Mouse (Mus musculus) kidney, adult 2 months (tissue): ENCODE results near the gene Cbs. TPM values are rescaled to one million over a fixed set of nuclear protein-coding genes. Genes with fewer than 3 reads are reported as not detected.
A peak's percentile ranks its signal among the peaks of the same experiment; 100 is the strongest.

Source experiments
- DNase-seq: peaks from one replicate; pipeline ENCODE4 v3.0.0; 2021
- H3K27ac ChIP-seq: fragments of 200-500 bp; 2 replicates; pipeline ENCODE4 v1.5.1; 2012; ENCODE audit warnings: low read depth, low read length, control low read depth, inconsistent platforms; ENCODE audit not compliant: insufficient read depth
- H3K27me3 ChIP-seq: fragments of 200-500 bp; replicated peaks from 2 replicates; pipeline ENCODE4 v1.6.1; 2012; ENCODE audit warnings: mild to moderate bottlenecking, moderate library complexity, low read length, inconsistent platforms; ENCODE audit not compliant: control insufficient read depth, insufficient read depth
- H3K36me3 ChIP-seq: fragments of 200-500 bp; 2 replicates; pipeline ENCODE4 v1.6.1; 2012; ENCODE audit warnings: mild to moderate bottlenecking, moderate library complexity, low read length, inconsistent platforms; ENCODE audit not compliant: control insufficient read depth, insufficient read depth
- H3K4me1 ChIP-seq: fragments of 200-500 bp; 2 replicates; pipeline ENCODE4 v1.6.1; 2011; ENCODE audit warnings: low read length; ENCODE audit not compliant: control insufficient read depth, insufficient read depth
- H3K4me3 ChIP-seq: fragments of 200-500 bp; 2 replicates; pipeline ENCODE4 v1.5.1; 2011; ENCODE audit warnings: mild to moderate bottlenecking, low read depth, low read length, control low read depth; ENCODE audit not compliant: insufficient read depth
- CTCF ChIP-seq: fragments of 200-500 bp; conservative IDR thresholded peaks from 2 replicates; pipeline ENCODE4 v1.5.1; 2011; ENCODE audit warnings: low read depth, mild to moderate bottlenecking, control low read depth, low read length, moderate library complexity, mixed read lengths; ENCODE audit not compliant: insufficient read depth, insufficient read length
- POLR2A ChIP-seq: fragments of 200-500 bp; IDR thresholded peaks from one replicate; pipeline ENCODE4 v1.6.1; 2011; ENCODE audit warnings: low read depth, low read length, control low read depth
- WGBS: fragments of 180-500 bp; shearing (Covaris S2); methylation state at CpG from one replicate; pipeline ENCODE4 v1.1.7; 2018; 5-methylcytosine and 5-hydroxymethylcytosine counted together
- polyA plus RNA-seq: library from polyadenylated mRNA; depleted of rRNA; stranded (reverse); fragments of >200 nt; gene quantifications from 2 replicates; pipeline ENCODE4 v1.2.3, GENCODE M21; 2012

Gene Cbs
- polyA plus RNA-seq, 1 experiment, result 140 TPM

DNA sequence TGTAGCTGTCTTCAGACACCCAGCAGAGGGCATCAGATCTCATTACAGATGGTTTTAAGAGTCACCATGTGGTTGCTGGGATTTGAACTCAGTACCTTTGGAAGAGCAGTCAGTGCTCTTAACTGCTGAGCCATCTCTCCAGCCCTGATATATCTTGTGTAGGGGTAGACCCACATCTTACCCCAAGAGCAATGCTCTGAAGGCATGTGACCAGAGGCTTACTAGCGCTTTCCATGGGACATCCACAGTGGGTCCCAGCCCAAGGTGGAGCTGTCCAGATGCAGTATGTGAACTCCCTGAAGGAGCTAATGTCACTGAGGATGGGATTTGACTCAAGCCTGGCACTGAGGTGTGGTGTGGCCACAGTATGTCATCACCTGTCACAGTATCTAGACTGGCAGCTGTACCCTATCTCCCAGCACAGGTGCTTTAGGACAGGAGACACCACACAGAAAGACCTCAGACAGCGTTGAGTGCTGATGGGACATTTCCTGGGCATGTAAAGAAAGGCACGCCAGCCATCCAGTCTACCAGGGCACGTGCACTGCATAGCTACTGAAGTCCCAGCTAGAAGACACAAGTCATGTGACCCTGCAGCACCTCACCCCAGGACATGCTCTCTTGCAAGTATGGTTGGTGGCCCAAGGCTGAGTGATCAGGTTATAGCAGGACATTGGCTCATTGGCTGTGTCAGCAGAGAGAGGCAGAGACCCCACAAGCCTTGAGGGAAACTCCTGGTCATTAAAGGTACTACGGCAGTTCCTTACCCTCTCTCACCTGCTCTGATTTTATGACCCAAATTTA, 9.4 kb upstream of the Cbs start:
- Histone ChIP-seq H3K27ac (no peak overlapping the region), H3K4me1 (no peaks in the 10 kb centered on the region), H3K4me3 (no peak overlapping the region), H3K36me3 (peaks cover 7% of the 10 kb centered on the region; the same call in 1 of the 2 replicates), H3K27me3 (no peaks in the 10 kb centered on the region)
- TF ChIP-seq POLR2A (no peak), CTCF (no peak)
- DNase-seq, result no peak
- WGBS, result 95% methylated on average over 5 of the region's 5 CpGs

DNA sequence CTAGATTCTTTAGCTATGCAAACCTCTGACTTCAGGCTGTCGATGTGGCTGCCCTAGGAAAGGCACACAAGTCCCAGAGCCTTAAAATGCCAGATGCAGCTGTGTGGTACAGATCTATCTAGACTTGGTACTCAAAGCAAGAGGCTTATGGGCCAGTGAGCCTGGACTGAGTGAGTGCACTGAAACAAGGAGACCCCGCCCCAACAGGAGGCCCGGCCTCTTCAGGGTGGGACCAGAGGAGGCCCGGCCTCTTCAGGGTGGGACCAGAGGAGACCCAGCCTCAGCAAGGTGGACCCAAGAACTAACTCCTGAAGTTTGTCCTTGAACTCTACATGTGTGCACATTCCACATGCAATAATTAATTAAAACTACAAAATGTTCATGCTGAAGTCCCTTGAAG, 5.9 kb upstream of the Cbs start:
- no peak for DNase-seq
- Histone ChIP-seq H3K27me3 (no peaks in the 10 kb centered on the region), H3K27ac (no peak overlapping the region), H3K4me1 (peaks cover 2% of the 10 kb centered on the region; the same call in 1 of the 2 replicates), H3K36me3 (peaks cover 4% of the 10 kb centered on the region; the same call in 1 of the 2 replicates), H3K4me3 (no peak overlapping the region)
- WGBS, result 62% methylated on average over 4 of the region's 4 CpGs
- TF ChIP-seq POLR2A (no peak), CTCF (no peak)

DNA sequence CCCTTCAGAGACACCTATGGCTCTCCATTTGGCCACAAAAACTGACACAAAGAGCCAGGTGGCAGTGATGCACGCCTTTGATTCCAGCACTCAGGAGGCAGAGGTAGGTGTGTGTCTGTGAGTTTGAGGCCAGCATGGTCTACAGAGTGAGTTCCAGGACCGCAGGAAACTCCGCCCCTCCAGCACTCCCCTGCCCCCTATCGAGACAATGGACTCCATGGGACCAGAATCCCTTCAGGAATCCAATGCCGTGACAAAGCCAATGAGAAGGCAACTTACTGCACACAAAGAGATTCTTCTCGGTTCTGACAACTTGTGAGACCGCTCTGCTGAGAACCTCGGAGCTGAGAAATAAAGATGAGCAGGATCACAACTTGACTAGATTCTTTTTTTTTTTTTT, 5.3 kb upstream of the Cbs start:
- Histone ChIP-seq H3K4me3 (no peak overlapping the region), H3K27me3 (no peaks in the 10 kb centered on the region), H3K4me1 (peaks cover 6% of the 10 kb centered on the region; the same call in 1 of the 2 replicates), H3K36me3 (peaks cover 2% of the 10 kb centered on the region; the same call in 1 of the 2 replicates), H3K27ac (no peak overlapping the region)
- DNase-seq, result no peak
- TF ChIP-seq POLR2A, result no peak
- no peak for TF ChIP-seq CTCF
- WGBS, result 62% methylated on average over 8 of the region's 8 CpGs

DNA sequence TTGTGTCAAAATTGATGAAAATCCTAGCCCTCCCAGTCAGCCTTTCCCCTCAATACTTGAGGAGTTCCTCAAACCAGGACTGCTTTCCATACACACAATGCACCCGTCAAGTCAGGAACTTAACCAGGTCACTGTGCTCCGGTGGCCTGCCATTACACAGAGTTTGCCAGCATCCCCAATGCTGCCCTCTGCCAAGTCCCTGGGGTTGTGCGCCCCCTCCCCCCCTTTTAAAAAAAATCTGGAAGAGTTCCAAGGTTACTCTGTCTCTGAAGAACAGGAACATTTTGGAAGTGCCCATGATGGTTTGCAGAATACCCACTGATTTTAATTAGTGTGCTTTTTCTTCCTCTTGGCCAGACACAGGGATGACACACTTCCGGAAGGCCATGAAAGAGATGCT, 2.6 kb upstream of the Cbs start:
- no peaks in the 10 kb centered on the region for H3K36me3 ChIP-seq
- no peak overlapping the region for H3K4me3 ChIP-seq
- H3K27me3 ChIP-seq, result no peaks in the 10 kb centered on the region
- TF ChIP-seq POLR2A, result no peak
- TF ChIP-seq CTCF, result no peak
- peak; percentile 28 for DNase-seq
- peaks cover 7% of the 10 kb centered on the region; the same call in 1 of the 2 replicates for H3K4me1 ChIP-seq
- H3K27ac ChIP-seq, result no peak overlapping the region
- WGBS, result 48% methylated on average over 4 of the region's 4 CpGs

DNA sequence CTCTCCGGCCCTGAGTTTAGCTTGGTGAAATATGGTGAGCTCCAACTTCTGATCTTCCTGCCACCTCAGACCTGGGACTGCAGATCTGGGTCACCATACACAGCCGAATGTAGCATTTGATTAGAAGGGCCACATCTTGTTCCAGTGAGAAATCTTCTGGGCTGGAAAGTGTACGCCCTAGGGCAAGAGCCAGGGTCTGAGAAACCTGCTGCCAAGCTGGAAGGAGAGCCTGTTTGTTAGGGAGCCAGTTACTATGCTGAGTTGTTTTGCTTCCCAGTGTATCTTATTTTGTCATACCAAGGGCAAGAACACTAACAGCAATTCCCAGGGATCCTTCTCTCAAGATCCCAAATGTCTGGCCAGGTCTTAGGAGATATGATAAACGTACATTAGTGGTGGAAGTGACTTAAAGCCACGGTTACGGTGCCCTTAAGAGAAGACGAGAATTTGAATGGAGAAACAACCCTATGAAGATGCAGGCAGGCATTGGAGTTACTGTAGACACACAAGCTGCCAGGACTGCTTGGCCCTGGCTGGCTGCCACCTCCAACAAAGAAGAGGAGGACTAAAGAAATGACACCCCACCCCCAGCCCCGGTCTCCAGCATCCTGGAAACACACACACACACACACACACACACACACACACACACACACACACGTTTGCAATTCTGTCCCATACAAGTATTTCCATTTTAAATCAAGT, 980 bp upstream of the Cbs start:
- peak; percentile 55 for DNase-seq
- peak overlapping the region; percentile 58; the same call in 1 of the 2 replicates for H3K27ac ChIP-seq
- WGBS, result 61% methylated on average over 9 of the region's 9 CpGs

DNA sequence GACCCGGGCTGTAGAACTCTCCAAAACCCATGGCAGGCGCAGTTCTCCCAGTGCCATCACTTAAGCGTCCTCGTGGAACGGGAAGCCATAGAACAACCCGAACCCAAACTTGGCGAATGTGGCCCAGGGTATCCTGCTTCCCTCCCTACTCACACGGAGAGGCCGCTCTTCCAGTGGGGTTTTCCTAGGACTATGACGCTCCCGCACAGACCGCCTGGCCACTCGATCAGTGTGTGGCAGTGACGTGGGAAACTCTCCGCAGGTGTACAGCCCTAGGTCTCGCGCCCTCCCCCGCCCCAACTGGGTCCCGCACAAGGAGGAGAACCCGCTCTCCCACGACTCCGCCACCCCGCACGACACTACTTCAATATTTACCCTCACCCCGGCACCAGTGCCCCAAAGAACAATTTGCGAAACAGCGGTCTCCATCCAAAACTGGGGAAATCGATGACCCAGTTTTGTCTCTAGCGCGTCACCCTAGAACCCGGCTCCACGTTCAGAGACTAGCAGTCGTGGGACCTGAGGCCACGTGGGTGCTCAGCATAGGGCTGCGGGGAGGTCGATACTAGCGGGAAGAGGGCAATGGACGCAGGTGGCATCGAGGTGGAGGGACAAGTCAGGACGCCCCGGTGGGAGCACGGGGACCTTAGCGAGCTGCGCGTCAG, 629 bp downstream of the Cbs start:
- peak overlapping the region; percentile 34 for H3K27ac ChIP-seq
- no peak for DNase-seq
- no peaks in the 10 kb centered on the region for H3K36me3 ChIP-seq
- H3K27me3 ChIP-seq, result no peaks in the 10 kb centered on the region
- H3K4me3 ChIP-seq, result peak overlapping the region; percentile 51
- peaks cover 12% of the 10 kb centered on the region; the same call in 1 of the 2 replicates for H3K4me1 ChIP-seq
- WGBS, result 12% methylated on average over 45 of the region's 45 CpGs
- TF ChIP-seq CTCF (no peak), POLR2A (no peak)

More for the DNA sequence above, 980 bp upstream of the Cbs start:
- H3K4me3 ChIP-seq, result no peak overlapping the region
- no peaks in the 10 kb centered on the region for H3K27me3 ChIP-seq
- peaks cover 7% of the 10 kb centered on the region; the same call in 1 of the 2 replicates for H3K4me1 ChIP-seq
- no peaks in the 10 kb centered on the region for H3K36me3 ChIP-seq
- no peak for TF ChIP-seq POLR2A
